Mouse (Mus musculus) testis, postnatal 14 days (tissue): ENCODE results near the gene Stard3.
A peak's percentile ranks its signal among the peaks of the same experiment; 100 is the strongest.

Experiments
- DNase-seq: peaks from one replicate; pipeline ENCODE4 v3.0.0; 2021; ENCODE audit warnings: low spot score

Stard3 gene

GRCm38 (mm10) chr11:98400161-98400726 lies 42.1 kb downstream of the Stard3 start, which contains the start of gene Pgap3:
Gene Pgap3 (minus strand): TSS chr11:98400490.
- peak; percentile 90 for DNase-seq

GRCm38 (mm10) chr11:98400816-98401215 lies 42.6 kb downstream of the Stard3 start:
- DNase-seq, result no peak

- no peak for DNase-seq
These were observed 48.5 kb downstream of the Stard3 start for GRCm38 (mm10) chr11:98406621-98407020.

- DNase-seq, result no peak
These were observed 50.7 kb downstream of the Stard3 start for GRCm38 (mm10) chr11:98408872-98409271.

- no peak for DNase-seq
These were observed 51.2 kb downstream of the Stard3 start for GRCm38 (mm10) chr11:98409341-98409822.

- peak; percentile 66 for DNase-seq
These were observed 54.2 kb downstream of the Stard3 start, which contains the start of gene Erbb2 for GRCm38 (mm10) chr11:98412273-98412796. Gene Erbb2 (plus strand): TSS chr11:98412470.

- DNase-seq, result no peak
These were observed 54.7 kb downstream of the Stard3 start for GRCm38 (mm10) chr11:98412797-98413301.

- no peak for DNase-seq
These were observed 55.6 kb downstream of the Stard3 start for GRCm38 (mm10) chr11:98413731-98414130.

- no peak for DNase-seq
These were observed 56.0 kb downstream of the Stard3 start for GRCm38 (mm10) chr11:98414162-98414561.

GRCm38 (mm10) chr11:98417074-98417473 lies 58.9 kb downstream of the Stard3 start:
- DNase-seq, result no peak

- no peak for DNase-seq
These were observed 60.1 kb downstream of the Stard3 start for GRCm38 (mm10) chr11:98418273-98418672.

GRCm38 (mm10) chr11:98418939-98419547 lies 60.9 kb downstream of the Stard3 start:
- no peak for DNase-seq

- DNase-seq, result no peak
These were observed 68.4 kb downstream of the Stard3 start for GRCm38 (mm10) chr11:98426592-98426991.

GRCm38 (mm10) chr11:98428436-98428835 lies 70.3 kb downstream of the Stard3 start:
- DNase-seq, result no peak
